Mouse (Mus musculus) intestine, embryonic 15.5 days (tissue): ENCODE results near the gene Fktn. TPM values are rescaled to one million over a fixed set of nuclear protein-coding genes. Genes with fewer than 3 reads are reported as not detected.
"Not testable (repeated sequence)": the region's sequence is repeated elsewhere in the genome, so short reads cannot be mapped to it uniquely, and the experiment has no call there.

Experiments used
- ATAC-seq: fragments of 200-750 bp; cut with Nextera tagmentation; 2 replicates; pipeline ENCODE4 v1.8.0; 2017; ENCODE audit warnings: moderate TSS enrichment, moderate library complexity
- H3K27ac ChIP-seq: fragments of 300-500 bp; sonication (generic); 2 replicates; pipeline ENCODE4 v1.5.1; 2015; ENCODE audit warnings: mild to moderate bottlenecking, inconsistent platforms
- H3K27me3 ChIP-seq: fragments of 300-500 bp; sonication (generic); replicated peaks from 2 replicates; pipeline ENCODE4 v1.6.1; 2015; ENCODE audit warnings: inconsistent platforms
- H3K36me3 ChIP-seq: fragments of 300-500 bp; sonication (generic); 2 replicates; pipeline ENCODE4 v1.6.1; 2015; ENCODE audit warnings: inconsistent platforms
- H3K4me1 ChIP-seq: fragments of 300-500 bp; sonication (generic); replicated peaks from 2 replicates; pipeline ENCODE4 v1.6.1; 2015; ENCODE audit warnings: inconsistent platforms
- H3K4me2 ChIP-seq: fragments of 300-500 bp; sonication (generic); replicated peaks from 2 replicates; pipeline ENCODE4 v1.6.1; 2015; ENCODE audit warnings: mild to moderate bottlenecking, inconsistent platforms
- H3K4me3 ChIP-seq: fragments of 300-500 bp; sonication (generic); replicated peaks from 2 replicates; pipeline ENCODE4 v1.5.1; 2015; ENCODE audit warnings: inconsistent platforms
- H3K9ac ChIP-seq: fragments of 300-500 bp; sonication (generic); 2 replicates; pipeline ENCODE4 v1.6.1; 2015; ENCODE audit warnings: inconsistent platforms
- H3K9me3 ChIP-seq: fragments of 300-500 bp; sonication (generic); 2 replicates; pipeline ENCODE4 v1.6.1; 2016; ENCODE audit warnings: inconsistent platforms
- WGBS: fragments of 180-500 bp; shearing (Covaris S2); methylation state at CpG from one replicate; pipeline ENCODE4 v1.1.7; 2015; 5-methylcytosine and 5-hydroxymethylcytosine counted together
- polyA plus RNA-seq: library from polyadenylated mRNA; unstranded; fragments of >200 nt; fragmentation: Nextera tagmentation; extraction: Ambion mirVana; gene quantifications from 2 replicates; pipeline ENCODE4 v1.2.1, GENCODE M21; 2015

Fktn gene
- polyA plus RNA-seq, 1 experiment from 2014 or later = 15.9 TPM

GRCm38 (mm10) chr4:53782216-53783070 lies 68.6 kb downstream of the Fktn start:
- H3K27ac ChIP-seq = no peak overlapping the region
- no peak for ATAC-seq
- H3K4me1 ChIP-seq = 0 out of 2 replicates have a peak, but pooled peaks cover 3% of the 10 kb centered on the region
- no peaks in the 10 kb centered on the region for H3K27me3 ChIP-seq
- no peak overlapping the region for H3K4me2 ChIP-seq
- H3K36me3 ChIP-seq = no peaks in the 10 kb centered on the region
- H3K9ac ChIP-seq = no peak overlapping the region
- H3K4me3 ChIP-seq = no peak overlapping the region
- 42% methylated on average over 14 of the region's 14 CpGs for WGBS
- no peaks in the 10 kb centered on the region for H3K9me3 ChIP-seq

DNA sequence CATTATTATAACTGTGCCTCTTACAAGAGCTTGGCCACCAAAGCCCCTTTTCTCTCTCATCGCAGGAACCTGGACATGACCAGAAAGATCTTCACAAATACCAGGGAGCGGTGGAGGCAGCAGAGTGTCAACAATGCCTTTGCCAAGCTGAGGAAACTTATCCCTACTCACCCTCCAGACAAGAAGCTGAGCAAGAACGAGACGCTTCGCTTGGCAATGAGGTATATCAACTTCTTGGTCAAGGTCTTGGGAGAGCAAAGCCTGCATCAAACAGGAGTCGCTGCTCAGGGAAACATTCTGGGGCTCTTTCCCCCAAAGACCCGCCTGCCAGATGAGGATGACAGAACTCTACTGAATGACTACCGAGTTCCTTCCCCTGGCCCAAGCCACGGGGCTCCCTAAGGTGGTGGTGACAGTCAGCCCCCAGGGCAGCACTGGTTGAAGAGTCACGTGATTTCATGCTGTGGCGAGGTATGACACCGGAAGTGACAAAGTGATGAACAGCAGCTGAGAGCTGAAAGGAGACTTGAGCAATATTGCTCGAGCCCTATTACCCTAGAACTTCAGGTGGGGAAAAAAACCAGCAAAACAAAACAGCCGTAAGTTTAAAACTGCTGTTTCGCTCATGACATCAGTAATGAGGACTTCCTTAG lies 72.1 kb downstream of the Fktn start:
- H3K27ac ChIP-seq = no peak overlapping the region
- H3K4me2 ChIP-seq = no peak overlapping the region
- 79% methylated on average over 15 of the region's 15 CpGs for WGBS
- H3K4me1 ChIP-seq = no peaks in the 10 kb centered on the region
- no peaks in the 10 kb centered on the region for H3K27me3 ChIP-seq
- H3K36me3 ChIP-seq = no peaks in the 10 kb centered on the region
- H3K9ac ChIP-seq = no peak overlapping the region
- H3K4me3 ChIP-seq = no peak overlapping the region
- no peaks in the 10 kb centered on the region for H3K9me3 ChIP-seq
- ATAC-seq = no peak

GRCm38 (mm10) chr4:53786851-53787250 lies 73.1 kb downstream of the Fktn start:
- no peak overlapping the region for H3K4me3 ChIP-seq
- H3K4me1 ChIP-seq = no peaks in the 10 kb centered on the region
- no peak for ATAC-seq
- no peak overlapping the region for H3K9ac ChIP-seq
- H3K9me3 ChIP-seq = no peaks in the 10 kb centered on the region
- WGBS = 74% methylated on average over 5 of the region's 5 CpGs
- H3K4me2 ChIP-seq = no peak overlapping the region
- no peaks in the 10 kb centered on the region for H3K27me3 ChIP-seq
- H3K36me3 ChIP-seq = no peaks in the 10 kb centered on the region
- no peak overlapping the region for H3K27ac ChIP-seq

DNA sequence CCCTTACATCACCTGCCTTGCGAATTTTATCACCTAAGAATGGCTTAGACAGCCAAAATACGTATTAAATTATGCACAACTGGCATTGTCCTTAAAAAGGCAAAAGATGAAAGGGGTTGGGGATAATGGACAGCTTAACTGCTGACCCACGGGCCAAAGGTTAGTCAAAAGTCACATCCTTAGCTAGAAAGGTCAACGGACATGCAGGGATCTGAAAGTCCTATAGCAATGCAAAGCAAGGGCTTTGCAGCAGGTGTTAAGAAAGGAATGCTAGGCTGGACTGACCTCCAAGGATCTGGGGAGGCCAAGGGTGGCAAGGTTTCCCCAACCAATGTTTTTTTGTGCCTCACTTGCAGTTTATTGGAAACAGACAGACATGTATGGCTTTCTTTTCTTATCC lies 75.5 kb downstream of the Fktn start:
- no peak overlapping the region for H3K27ac ChIP-seq
- H3K27me3 ChIP-seq = no peaks in the 10 kb centered on the region
- H3K4me2 ChIP-seq = no peak overlapping the region
- no peaks in the 10 kb centered on the region for H3K9me3 ChIP-seq
- H3K4me3 ChIP-seq = no peak overlapping the region
- no peak for ATAC-seq
- 37% methylated on average over 4 of the region's 4 CpGs for WGBS
- no peak overlapping the region for H3K9ac ChIP-seq
- H3K36me3 ChIP-seq = no peaks in the 10 kb centered on the region
- H3K4me1 ChIP-seq = no peaks in the 10 kb centered on the region

GRCm38 (mm10) chr4:53794257-53794966 lies 80.6 kb downstream of the Fktn start:
- no peaks in the 10 kb centered on the region for H3K9me3 ChIP-seq
- no peak overlapping the region for H3K9ac ChIP-seq
- no peaks in the 10 kb centered on the region for H3K4me1 ChIP-seq
- H3K4me3 ChIP-seq = no peak overlapping the region
- WGBS = 93% methylated on average over 5 of the region's 5 CpGs
- no peaks in the 10 kb centered on the region for H3K36me3 ChIP-seq
- no peak overlapping the region for H3K27ac ChIP-seq
- no peaks in the 10 kb centered on the region for H3K27me3 ChIP-seq
- ATAC-seq = no peak
- H3K4me2 ChIP-seq = no peak overlapping the region

DNA sequence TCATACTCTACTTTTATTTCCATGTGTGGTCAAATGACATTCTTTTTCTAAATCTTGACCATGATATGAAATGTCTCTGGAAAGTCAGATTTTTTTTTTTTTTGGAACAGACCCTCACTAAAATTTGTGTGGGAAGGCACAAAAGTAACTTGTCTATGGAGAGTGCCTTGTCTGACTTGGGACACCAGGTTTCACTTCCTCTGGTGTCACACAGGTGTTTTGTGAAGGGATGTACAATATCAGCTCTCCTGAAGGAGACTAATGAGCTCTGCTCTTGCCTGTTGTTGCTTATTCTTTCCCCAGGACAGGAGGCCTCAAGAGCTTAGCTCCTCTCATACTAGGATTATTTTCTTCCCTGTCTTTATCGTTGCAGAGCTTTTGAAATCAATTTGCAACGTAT lies 81.3 kb downstream of the Fktn start:
- Histone ChIP-seq H3K9me3 (no peaks in the 10 kb centered on the region), H3K27ac (no peak overlapping the region), H3K9ac (no peak overlapping the region), H3K36me3 (no peaks in the 10 kb centered on the region), H3K4me2 (no peak overlapping the region), H3K27me3 (no peaks in the 10 kb centered on the region), H3K4me3 (no peak overlapping the region), H3K4me1 (no peaks in the 10 kb centered on the region)
- 56% methylated on average over 2 of the region's 2 CpGs for WGBS
- ATAC-seq = no peak

DNA sequence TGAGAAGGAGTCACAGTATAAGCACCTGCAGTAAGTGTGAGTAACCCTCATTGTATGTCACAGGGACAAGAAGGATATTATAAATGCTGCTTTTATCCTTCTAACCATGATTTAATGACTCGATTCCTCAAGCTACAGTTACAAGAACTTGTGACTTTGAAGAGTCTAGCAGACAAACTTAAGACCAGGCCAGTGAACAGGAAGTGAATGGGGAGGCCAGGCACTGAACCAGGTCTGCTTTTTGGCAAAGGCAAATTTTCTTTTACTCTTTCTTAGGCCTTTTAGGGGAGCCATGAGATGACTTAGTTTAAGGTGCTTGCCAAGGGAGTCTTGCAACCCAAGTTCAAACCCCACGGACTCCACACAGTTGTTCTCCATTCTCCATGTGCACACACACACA lies 81.9 kb downstream of the Fktn start:
- Histone ChIP-seq H3K9ac (no peak overlapping the region), H3K36me3 (no peaks in the 10 kb centered on the region), H3K4me3 (no peak overlapping the region), H3K9me3 (no peaks in the 10 kb centered on the region), H3K4me1 (no peaks in the 10 kb centered on the region), H3K27ac (no peak overlapping the region), H3K4me2 (no peak overlapping the region), H3K27me3 (no peaks in the 10 kb centered on the region)
- no peak for ATAC-seq
- WGBS = 88% methylated on average over 2 of the region's 2 CpGs

- H3K4me2 ChIP-seq = no peak overlapping the region
- no peaks in the 10 kb centered on the region for H3K27me3 ChIP-seq
- WGBS = 29% methylated on average over 18 of the region's 18 CpGs
- no peak for ATAC-seq
- H3K9ac ChIP-seq = no peak overlapping the region
- H3K36me3 ChIP-seq = no peaks in the 10 kb centered on the region
- no peak overlapping the region for H3K27ac ChIP-seq
- H3K9me3 ChIP-seq = no peaks in the 10 kb centered on the region
- no peak overlapping the region for H3K4me3 ChIP-seq
- no peaks in the 10 kb centered on the region for H3K4me1 ChIP-seq
Measured at GRCm38 (mm10) chr4:53796865-53797772, 83.3 kb downstream of the Fktn start.

DNA sequence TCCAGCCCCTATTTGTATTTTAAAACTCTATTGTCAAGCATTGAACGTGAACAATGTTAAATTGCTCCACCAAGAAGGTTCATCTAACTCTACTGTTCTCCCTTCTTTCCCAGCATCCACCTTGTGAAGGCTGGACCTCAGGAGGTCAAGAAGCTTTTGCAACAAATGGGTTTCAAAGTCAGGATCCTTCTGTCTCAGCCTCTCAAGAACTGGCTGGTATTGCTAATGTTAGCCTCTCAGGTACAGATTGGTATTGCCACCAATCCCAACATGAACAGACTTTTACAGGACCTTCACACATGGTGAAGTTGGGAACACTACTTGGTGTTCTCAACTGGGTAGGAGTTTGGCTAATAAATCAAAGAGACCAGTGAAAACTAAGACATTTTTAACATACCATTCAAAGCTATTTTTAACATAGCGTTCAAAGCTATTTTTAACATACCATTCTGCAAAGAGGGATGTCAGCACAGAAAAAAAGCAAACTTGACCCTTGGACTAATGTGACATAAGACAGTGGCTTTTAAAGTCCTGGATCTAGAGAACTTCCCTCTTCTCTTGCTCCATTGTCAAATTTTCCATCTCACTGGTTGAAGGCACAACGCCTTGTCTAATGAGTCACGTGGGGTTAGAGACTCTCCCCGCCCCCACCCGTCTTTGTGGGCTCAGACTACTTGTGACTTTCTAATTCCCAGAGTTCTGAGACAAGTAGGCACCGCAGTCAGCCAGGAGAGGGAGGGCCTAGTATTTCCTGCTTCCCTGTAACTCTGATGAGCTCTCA lies 85.3 kb downstream of the Fktn start:
- WGBS = 50% methylated on average over 7 of the region's 7 CpGs
- Histone ChIP-seq H3K9ac (no peak overlapping the region), H3K4me3 (no peak overlapping the region), H3K27me3 (no peaks in the 10 kb centered on the region), H3K36me3 (no peaks in the 10 kb centered on the region), H3K4me2 (no peak overlapping the region), H3K4me1 (no peaks in the 10 kb centered on the region), H3K9me3 (no peaks in the 10 kb centered on the region), H3K27ac (no peak overlapping the region)
- no peak for ATAC-seq

GRCm38 (mm10) chr4:53799753-53800152 lies 86.0 kb downstream of the Fktn start:
- Histone ChIP-seq H3K4me1 (no peaks in the 10 kb centered on the region), H3K36me3 (no peaks in the 10 kb centered on the region), H3K4me3 (no peak overlapping the region), H3K27ac (no peak overlapping the region), H3K9ac (no peak overlapping the region), H3K27me3 (no peaks in the 10 kb centered on the region), H3K9me3 (no peaks in the 10 kb centered on the region), H3K4me2 (no peak overlapping the region)
- no peak for ATAC-seq
- 61% methylated on average over 1 of the region's 1 CpGs for WGBS

DNA sequence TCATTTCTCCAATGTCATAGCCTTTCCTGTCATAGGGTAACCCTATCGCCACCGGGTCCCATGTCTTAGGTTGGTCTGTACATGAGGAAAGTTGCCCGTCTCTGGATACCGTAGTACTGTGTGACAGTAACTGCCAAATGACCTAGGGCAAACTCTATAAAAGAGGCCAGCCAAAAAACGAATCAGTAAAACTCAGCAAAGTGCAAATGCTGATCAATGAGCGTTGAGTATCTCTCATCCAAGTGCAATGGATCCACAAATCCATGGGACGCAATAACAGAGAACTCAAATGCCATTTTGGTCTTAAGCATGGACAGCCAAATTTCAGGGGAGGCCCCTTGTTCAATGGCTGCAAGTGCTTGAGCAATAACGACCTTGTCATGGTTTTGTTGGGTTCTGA lies 89.9 kb downstream of the Fktn start:
- not testable (repeated sequence) for H3K27ac ChIP-seq, H3K9ac ChIP-seq, H3K9me3 ChIP-seq, ATAC-seq, H3K4me2 ChIP-seq, H3K4me3 ChIP-seq, H3K4me1 ChIP-seq, H3K27me3 ChIP-seq, H3K36me3 ChIP-seq
- 89% methylated on average over 8 of the region's 8 CpGs for WGBS
